Mouse (Mus musculus) lung, postnatal 25 days (tissue): ENCODE results near the gene Pxn.

ENCODE experiments used
- DNase-seq: peaks from one replicate; pipeline ENCODE4 v3.0.0; 2022; ENCODE audit warnings: low spot score

Gene Pxn

GRCm38 (mm10) chr5:115580229-115581001 is 73.9 kb downstream of the Pxn start:
- no peak for DNase-seq

- DNase-seq = no peak
Observed at GRCm38 (mm10) chr5:115581662-115582061, 75.2 kb downstream of the Pxn start.

- no peak for DNase-seq
Observed at GRCm38 (mm10) chr5:115585616-115586015, 79.1 kb downstream of the Pxn start.

- no peak for DNase-seq
Observed at GRCm38 (mm10) chr5:115586166-115586565, 79.7 kb downstream of the Pxn start.

GRCm38 (mm10) chr5:115586780-115587179 is 80.3 kb downstream of the Pxn start:
- DNase-seq = no peak

GRCm38 (mm10) chr5:115591028-115591427 is 84.6 kb downstream of the Pxn start:
- DNase-seq = no peak

GRCm38 (mm10) chr5:115591506-115591905 is 85.0 kb downstream of the Pxn start:
- DNase-seq = no peak

- no peak for DNase-seq
Observed at GRCm38 (mm10) chr5:115603561-115603960, 97.1 kb downstream of the Pxn start.
